Mouse (Mus musculus) CH12.LX (cell line): ENCODE measurements around the gene Cdk8. TPM values are rescaled to one million over a fixed set of nuclear protein-coding genes. Genes with fewer than 3 reads are reported as not detected.

Experiments used
- DNase-seq: peaks from one replicate; pipeline ENCODE4 v3.0.0-alpha.2; 2013; ENCODE audit errors: extremely low read depth
- H3K27ac ChIP-seq: 2 replicates; pipeline ENCODE4 v1.5.1; 2012; ENCODE audit warnings: low read depth, mild to moderate bottlenecking, control low read depth, moderate library complexity; ENCODE audit not compliant: insufficient read depth
- H3K27me3 ChIP-seq: replicated peaks from 2 replicates; pipeline ENCODE3; 2012; ENCODE audit warnings: inconsistent platforms
- H3K36me3 ChIP-seq, 2 experiments: replicated peaks in 1 of 2; 2 replicates each; pipeline versions ENCODE3 to v1.6.1; 2012; ENCODE audit warnings: inconsistent platforms in 1 of 2, low read length in 1 of 2, mild to moderate bottlenecking in 1 of 2, mixed read lengths in 1 of 2, moderate library complexity in 1 of 2; ENCODE audit not compliant: control insufficient read depth in 1 of 2, insufficient read depth in 1 of 2
- H3K4me1 ChIP-seq, 2 experiments: 2 replicates each; pipeline ENCODE4 v1.6.1; 2012; ENCODE audit warnings: inconsistent platforms in 1 of 2, moderate library complexity in 1 of 2; ENCODE audit not compliant: insufficient read depth in 2 of 2, control insufficient read depth in 1 of 2
- H3K4me2 ChIP-seq: 2 replicates; pipeline ENCODE4 v1.6.1; 2012; ENCODE audit warnings: low read depth, mild to moderate bottlenecking, control low read depth; ENCODE audit not compliant: poor library complexity, insufficient read depth, severe bottlenecking
- H3K4me3 ChIP-seq, 3 experiments: fragments of 150-350 bp in 1 of 3; sonication (generic) in 1 of 3; replicated peaks in 1 of 3; 2 replicates each; pipeline versions ENCODE3 to v1.5.1; 2011 to 2012; ENCODE audit warnings: low read depth in 2 of 3, low read length in 2 of 3, mild to moderate bottlenecking in 2 of 3, moderate library complexity in 2 of 3, control low read depth in 1 of 3, improper control_type of control experiment in 1 of 3, inconsistent platforms in 1 of 3, mixed read lengths in 1 of 3; ENCODE audit not compliant: poor library complexity in 1 of 3
- H3K79me2 ChIP-seq: replicated peaks from 2 replicates; pipeline ENCODE4 v1.6.1; 2012; ENCODE audit warnings: mild to moderate bottlenecking, moderate library complexity; ENCODE audit not compliant: control insufficient read depth, poor library complexity, insufficient read depth, severe bottlenecking; ENCODE audit errors: extremely low read depth
- H3K9ac ChIP-seq: 2 replicates; pipeline ENCODE4 v1.6.1; 2012; ENCODE audit warnings: low read depth, mild to moderate bottlenecking, control low read depth, moderate library complexity; ENCODE audit not compliant: insufficient read depth
- H3K9me3 ChIP-seq: replicated peaks from 2 replicates; pipeline ENCODE3; 2012; ENCODE audit warnings: low read length, inconsistent platforms, mixed read lengths
- BHLHE40 ChIP-seq: IDR thresholded peaks from 2 replicates; pipeline ENCODE4 v1.6.1; 2011; ENCODE audit warnings: mild to moderate bottlenecking, low read depth, low read length, improper control_type of control experiment
- CHD1 ChIP-seq: IDR thresholded peaks from 2 replicates; pipeline ENCODE4 v1.6.1; 2012; ENCODE audit warnings: low read depth, low read length, improper control_type of control experiment, inconsistent platforms
- CTCF ChIP-seq, 2 experiments: IDR thresholded peaks in 1 of 2; conservative IDR thresholded peaks in 1 of 2; 2 replicates each; pipeline ENCODE4 v1.5.1; 2011 to 2012; ENCODE audit warnings: low read depth in 2 of 2, low read length in 2 of 2, improper control_type of control experiment in 1 of 2, inconsistent platforms in 1 of 2, mild to moderate bottlenecking in 1 of 2, moderate library complexity in 1 of 2
- E2F4 ChIP-seq: IDR thresholded peaks from 2 replicates; pipeline ENCODE4 v1.6.1; 2011; ENCODE audit warnings: low read depth, low read length, improper control_type of control experiment; ENCODE audit not compliant: insufficient replicate concordance
- EP300 ChIP-seq: IDR thresholded peaks from 2 replicates; pipeline ENCODE4 v1.6.1; 2011; ENCODE audit warnings: low read length, improper control_type of control experiment
- HCFC1 ChIP-seq: IDR thresholded peaks from 2 replicates; pipeline ENCODE4 v1.6.1; 2012; ENCODE audit warnings: low read depth, mild to moderate bottlenecking, inconsistent platforms, low read length, improper control_type of control experiment
- IRF4 ChIP-seq: IDR thresholded peaks from 2 replicates; pipeline ENCODE4 v1.6.1; 2014; ENCODE audit warnings: low read depth, mild to moderate bottlenecking, inconsistent platforms, low read length, improper control_type of control experiment
- MAFK ChIP-seq: IDR thresholded peaks from 2 replicates; pipeline ENCODE4 v1.6.1; 2011; ENCODE audit warnings: low read length, improper control_type of control experiment; ENCODE audit not compliant: insufficient replicate concordance
- MAZ ChIP-seq: IDR thresholded peaks from 2 replicates; pipeline ENCODE4 v1.6.1; 2012; ENCODE audit warnings: low read depth, mild to moderate bottlenecking, inconsistent platforms, low read length, improper control_type of control experiment, moderate library complexity
- MEF2A ChIP-seq: IDR thresholded peaks from 2 replicates; pipeline ENCODE4 v1.6.1; 2014; ENCODE audit warnings: low read depth, mild to moderate bottlenecking, inconsistent platforms, low read length, improper control_type of control experiment, borderline replicate concordance
- MXI1 ChIP-seq: IDR thresholded peaks from 2 replicates; pipeline ENCODE4 v1.6.1; 2011; ENCODE audit warnings: mild to moderate bottlenecking, low read depth, low read length, improper control_type of control experiment
- MYC ChIP-seq: IDR thresholded peaks from 2 replicates; pipeline ENCODE4 v1.6.1; 2011; ENCODE audit warnings: low read depth, mild to moderate bottlenecking, improper control_type of control experiment, low read length
- NELFE ChIP-seq: IDR thresholded peaks from 2 replicates; pipeline ENCODE4 v1.6.1; 2011; ENCODE audit warnings: low read depth, low read length, improper control_type of control experiment
- NRF1 ChIP-seq: IDR thresholded peaks from 2 replicates; pipeline ENCODE4 v1.6.1; 2014; ENCODE audit warnings: low read depth, mild to moderate bottlenecking, inconsistent platforms, low read length, improper control_type of control experiment, moderate library complexity
- POLR2A ChIP-seq: IDR thresholded peaks from 2 replicates; pipeline ENCODE4 v1.6.1; 2011; ENCODE audit warnings: low read depth, mild to moderate bottlenecking, improper control_type of control experiment, low read length
- POLR2AphosphoS2 ChIP-seq: IDR thresholded peaks from 2 replicates; pipeline ENCODE4 v1.6.1; 2011; ENCODE audit warnings: low read depth, low read length, improper control_type of control experiment
- RAD21 ChIP-seq: IDR thresholded peaks from 2 replicates; pipeline ENCODE4 v1.6.1; 2011; ENCODE audit warnings: low read depth, mild to moderate bottlenecking, low read length, improper control_type of control experiment, moderate library complexity
- RCOR1 ChIP-seq: conservative IDR thresholded peaks from 2 replicates; pipeline ENCODE4 v1.6.1; 2012; ENCODE audit warnings: low read depth, mild to moderate bottlenecking, inconsistent platforms, low read length, improper control_type of control experiment
- SIN3A ChIP-seq: IDR thresholded peaks from 2 replicates; pipeline ENCODE4 v1.6.1; 2012; ENCODE audit warnings: low read length, improper control_type of control experiment, inconsistent platforms
- TBP ChIP-seq: conservative IDR thresholded peaks from 2 replicates; pipeline ENCODE4 v1.6.1; 2011; ENCODE audit warnings: low read depth, low read length, improper control_type of control experiment
- UBTF ChIP-seq: IDR thresholded peaks from 2 replicates; pipeline ENCODE4 v1.6.1; 2012; ENCODE audit warnings: low read depth, mild to moderate bottlenecking, inconsistent platforms, low read length, improper control_type of control experiment, moderate library complexity
- USF1 ChIP-seq: IDR thresholded peaks from 2 replicates; pipeline ENCODE4 v1.6.1; 2014; ENCODE audit warnings: low read depth, mild to moderate bottlenecking, inconsistent platforms, low read length, improper control_type of control experiment
- ZC3H11A ChIP-seq: IDR thresholded peaks from 2 replicates; pipeline ENCODE4 v1.6.1; 2012; ENCODE audit warnings: low read depth, mild to moderate bottlenecking, inconsistent platforms, low read length, improper control_type of control experiment
- ZMIZ1 ChIP-seq: IDR thresholded peaks from 2 replicates; pipeline ENCODE4 v1.6.1; 2012; ENCODE audit warnings: low read depth, mild to moderate bottlenecking, inconsistent platforms, low read length, improper control_type of control experiment
- dilution Hi-C: fragments of 300-500 bp; cut with MboI; formaldehyde crosslinking; loops from 2 replicates; pipeline ENCODE4 v1.14.3; 2020; ENCODE audit warnings: low sequenced_read_pairs; ENCODE audit not compliant: extremely low pct_unique_long_range_greater_than_20kb, extremely low pct_ligation_motif_present
- in situ Hi-C: fragments of 300-500 bp; cut with MboI; formaldehyde crosslinking; loops from 3 replicates; pipeline ENCODE4 v1.14.3; 2019; ENCODE audit warnings: low sequenced_read_pairs, low pct_ligation_motif_present, low pct_unique_long_range_greater_than_20kb, mixed read lengths
- polyA plus RNA-seq: library from polyadenylated mRNA; unstranded; fragments of >175 nt; gene quantifications from 2 replicates; pipeline ENCODE4 v1.2.1, GENCODE M21; 2012; ENCODE audit warnings: low read depth; ENCODE audit not compliant: insufficient read length
- total RNA-seq, 2 experiments: library from RNA; depleted of rRNA; stranded (reverse); fragments of 300-350 nt in 1 of 2; fragments of >200 nt in 1 of 2; gene quantifications; 2 replicates each; pipeline ENCODE4 v1.2.3; 2012 to 2014

Cdk8 gene
- total and polyA plus RNA-seq, 3 experiments, result 52.6 to 99.1 (median 69.9) TPM

- no peak overlapping the region for H3K9ac ChIP-seq
- H3K27ac ChIP-seq, result no peak overlapping the region
- no peak for TF ChIP-seq E2F4
- TF ChIP-seq CHD1, result no peak
- no peak for TF ChIP-seq CTCF (conservative IDR thresholded peaks at IDR 0.05 in 1 of 2, IDR thresholded peaks at IDR 0.05 in 1 of 2; ENCODE audit: low read depth in 2 of 2, low read length in 2 of 2)
- no peak overlapping the region for H3K4me2 ChIP-seq
- peaks cover 2% of the 10 kb centered on the region for H3K9me3 ChIP-seq
- H3K4me3 ChIP-seq, result no peak overlapping the region
- no peaks in the 10 kb centered on the region for H3K27me3 ChIP-seq
- no peak for DNase-seq
- dilution Hi-C loops (no loop called here), in situ Hi-C loops (no loop called here)
- H3K36me3 ChIP-seq, result peaks cover 51 to 81% of the 10 kb centered on the region in 2 experiments
- H3K4me1 ChIP-seq, result peaks cover 0 to 12% of the 10 kb centered on the region in 2 experiments; a peak in 2 of 4 replicates
- no peaks in the 10 kb centered on the region for H3K79me2 ChIP-seq
Measured at GRCm38 (mm10) chr5:146205537-146205936, 25.5 kb upstream of the Cdk8 start.

- Histone ChIP-seq H3K4me3 (peak overlapping the region; percentile 71 to 78 (median 72)), H3K27ac (no peak overlapping the region)
Measured at GRCm38 (mm10) chr5:146220501-146220878, 10.5 kb upstream of the Cdk8 start.

GRCm38 (mm10) chr5:146220879-146221714 is 9.9 kb upstream of the Cdk8 start, which contains the start of gene Rnf6:
Gene Rnf6 (minus strand): TSS chr5:146221555.
- in situ Hi-C loops, result no loop called here
- H3K4me3 ChIP-seq, result peak within 1 kb of the TSS; percentile 72 to 88 (median 82)
- no peaks in the 10 kb centered on the region for H3K27me3 ChIP-seq
- peaks cover 18 to 31% of the 10 kb centered on the region in 2 experiments for H3K36me3 ChIP-seq
- peak within 1 kb of the TSS; percentile 92 for H3K9ac ChIP-seq
- H3K27ac ChIP-seq, result peak within 1 kb of the TSS; percentile 92
- no peaks in the 10 kb centered on the region for H3K9me3 ChIP-seq
- H3K4me2 ChIP-seq, result peak within 1 kb of the TSS; percentile 64
- peaks cover 3 to 30% of the 10 kb centered on the region in 2 experiments; a peak in 2 of 4 replicates for H3K4me1 ChIP-seq
- peaks cover 24% of the 10 kb centered on the region for H3K79me2 ChIP-seq
- peak; percentile 98 for DNase-seq
- dilution Hi-C loops, result no loop called here
- TF ChIP-seq NELFE (peak; percentile 88), HCFC1 (peak; percentile 81), MYC (0 out of 2 replicates have a peak, but pooled peaks have one; percentile 36), TBP (peak; percentile 50; the same call in 1 of the 2 replicates), MAFK (no peak), MEF2A (peak; percentile 59; the same call in 1 of the 2 replicates), IRF4 (peak; percentile 55; the same call in 1 of the 2 replicates), ZMIZ1 (peak; percentile 76; the same call in 1 of the 2 replicates), E2F4 (0 out of 2 replicates have a peak, but pooled peaks have one; percentile 27), EP300 (no peak), RAD21 (no peak), UBTF (peak; percentile 82), RCOR1 (peak; percentile 75), NRF1 (peak; percentile 74), POLR2A (peak; percentile 83), POLR2AphosphoS2 (peak; percentile 77; the same call in 1 of the 2 replicates), MXI1 (peak; percentile 71; the same call in 1 of the 2 replicates), BHLHE40 (peak; percentile 30; the same call in 1 of the 2 replicates), SIN3A (peak; percentile 90)

More at GRCm38 (mm10) chr5:146220501-146220878, 10.5 kb upstream of the Cdk8 start:
- DNase-seq, result no peak
- H3K9ac ChIP-seq, result peak overlapping the region; percentile 66
- H3K4me1 ChIP-seq, result peaks cover 3 to 30% of the 10 kb centered on the region in 2 experiments; a peak in 2 of 4 replicates
- in situ Hi-C loops, result no loop called here
- peaks cover 23 to 37% of the 10 kb centered on the region in 2 experiments for H3K36me3 ChIP-seq
- H3K4me2 ChIP-seq, result peak overlapping the region; percentile 64
- no peaks in the 10 kb centered on the region for H3K27me3 ChIP-seq
- H3K9me3 ChIP-seq, result no peaks in the 10 kb centered on the region
- dilution Hi-C loops, result no loop called here
- H3K79me2 ChIP-seq, result peaks cover 24% of the 10 kb centered on the region
- TF ChIP-seq BHLHE40 (no peak), MEF2A (no peak), MAZ (no peak), ZC3H11A (no peak), USF1 (no peak), IRF4 (no peak)
